Mouse (Mus musculus) heart, adult 18-20 months (tissue): ENCODE measurements around the gene Sh3gl2. TPM values are rescaled to one million over a fixed set of nuclear protein-coding genes. Genes with fewer than 3 reads are reported as not detected.

Source experiments
- DNase-seq, 2 experiments: peaks; one replicate each; pipeline ENCODE4 v3.0.0; 2021 to 2022; ENCODE audit warnings: mixed read lengths in 1 of 2
- total RNA-seq, 2 experiments: library from RNA; stranded (reverse); gene quantifications; 2 replicates each; pipeline ENCODE4 v1.2.3; 2021

The Sh3gl2 gene
- total RNA-seq, 2 experiments from 2014 or later, result 6.2 to 8.5 TPM

- DNase-seq, result no peak
Observed at GRCm38 (mm10) chr4:85420429-85420828, 215.5 kb downstream of the Sh3gl2 start.

- no peak for DNase-seq
Observed at GRCm38 (mm10) chr4:85426211-85426610, 221.3 kb downstream of the Sh3gl2 start.

DNA sequence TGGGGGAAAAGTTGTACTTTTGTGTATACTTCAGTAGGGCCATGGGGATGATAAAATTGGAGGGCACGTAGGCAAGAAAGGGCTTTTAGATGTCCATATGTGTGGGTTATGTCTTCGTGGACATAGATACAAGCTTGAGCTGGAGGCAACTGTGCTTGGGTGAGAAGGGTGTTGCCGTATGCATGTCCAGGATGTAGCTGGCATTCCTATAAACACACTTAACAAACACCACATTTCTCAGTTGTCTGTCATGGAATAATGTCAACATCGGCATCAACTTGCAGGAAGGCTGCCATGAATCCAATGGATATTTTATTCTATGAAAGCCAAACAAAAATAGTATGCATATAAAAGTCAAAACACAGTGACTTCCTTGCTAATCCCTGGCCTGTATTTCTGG is 227.9 kb downstream of the Sh3gl2 start:
- no peak for DNase-seq

- peak in 1 of 2 experiments; percentile 9 for DNase-seq
Observed at GRCm38 (mm10) chr4:85434734-85435133, 229.8 kb downstream of the Sh3gl2 start.

DNA sequence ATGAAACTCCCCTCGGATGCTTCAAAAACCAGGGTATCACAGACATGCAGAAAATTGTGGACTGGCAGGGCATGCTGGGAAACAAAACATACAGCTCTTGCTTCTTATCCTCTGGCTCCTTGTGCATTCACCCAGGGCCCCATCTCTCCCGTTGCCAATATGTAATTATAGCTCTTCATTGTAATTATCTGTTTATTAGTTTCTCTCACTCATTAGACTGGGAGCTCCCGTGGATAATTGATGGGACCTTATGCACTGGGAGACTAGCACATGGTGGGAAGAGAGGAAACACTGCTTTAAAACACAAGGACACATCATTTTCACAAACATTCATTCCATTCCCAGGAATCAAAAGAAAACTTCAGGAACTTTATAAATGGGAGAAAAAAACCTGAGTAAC is 233.9 kb downstream of the Sh3gl2 start:
- DNase-seq, result no peak

- DNase-seq, result no peak
Observed at GRCm38 (mm10) chr4:85483586-85483985, 278.7 kb downstream of the Sh3gl2 start.

GRCm38 (mm10) chr4:85486316-85486946 is 281.5 kb downstream of the Sh3gl2 start:
- no peak for DNase-seq

- no peak for DNase-seq
Observed at GRCm38 (mm10) chr4:85505718-85506117, 300.8 kb downstream of the Sh3gl2 start.

DNA sequence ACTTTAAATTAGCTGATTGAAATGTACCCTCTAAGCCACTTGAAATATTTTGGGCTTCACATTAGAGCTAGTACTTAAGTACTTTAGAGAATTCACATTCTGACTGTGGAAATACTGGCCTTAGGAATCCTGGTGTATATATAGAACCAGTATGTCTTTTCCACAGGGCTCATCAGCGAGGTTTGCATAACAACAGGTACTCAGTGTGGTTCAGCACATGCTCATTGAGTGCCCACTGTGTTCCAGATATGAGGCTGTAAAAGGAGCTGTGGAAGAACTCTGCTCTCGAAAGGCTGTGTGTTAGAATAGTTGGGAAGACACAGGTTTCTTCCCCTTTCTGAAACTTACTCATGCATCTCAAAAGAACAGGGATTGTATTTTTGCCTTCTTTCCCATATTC is 302.1 kb downstream of the Sh3gl2 start:
- DNase-seq, result no peak

- DNase-seq, result no peak
Observed at GRCm38 (mm10) chr4:85507491-85507890, 302.6 kb downstream of the Sh3gl2 start.

GRCm38 (mm10) chr4:85513288-85513687 is 308.4 kb downstream of the Sh3gl2 start:
- peak; percentile 55 to 59 for DNase-seq

- DNase-seq, result peak in 1 of 2 experiments; percentile 1
Observed at GRCm38 (mm10) chr4:85513792-85514191, 308.9 kb downstream of the Sh3gl2 start, which contains the start of gene Adamtsl1. TSS of gene Adamtsl1 (plus strand) at chr4:85514172.

DNA sequence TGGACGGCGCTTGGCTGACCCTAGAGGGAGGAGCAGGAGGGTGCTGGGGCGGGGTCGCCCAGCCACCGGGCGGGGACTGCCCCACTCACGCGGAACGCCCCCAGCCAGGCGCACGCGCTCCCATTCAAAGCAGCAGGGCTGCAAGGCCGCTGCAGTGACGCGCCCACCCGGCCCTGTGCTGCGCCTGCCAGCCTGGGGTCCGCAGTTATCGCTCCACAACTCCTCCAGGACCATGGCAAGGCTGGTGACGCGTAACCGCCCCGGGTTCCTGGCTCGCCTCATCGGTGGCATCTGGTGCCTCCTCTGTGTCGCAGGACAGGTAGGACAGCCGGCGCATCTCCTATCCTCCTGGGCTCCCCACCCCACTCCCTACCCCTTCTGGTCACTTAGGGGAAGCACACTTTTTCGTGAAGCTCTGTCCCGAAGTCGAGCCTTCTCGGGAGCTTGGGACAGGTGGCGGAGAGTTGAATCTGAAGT is 309.3 kb downstream of the Sh3gl2 start:
- DNase-seq, result peak; percentile 7 to 14

GRCm38 (mm10) chr4:85526966-85527566 is 322.1 kb downstream of the Sh3gl2 start:
- DNase-seq, result no peak

- no peak for DNase-seq
Observed at GRCm38 (mm10) chr4:85529852-85530251, 324.9 kb downstream of the Sh3gl2 start.

GRCm38 (mm10) chr4:85539677-85540076 is 334.8 kb downstream of the Sh3gl2 start:
- no peak for DNase-seq

DNA sequence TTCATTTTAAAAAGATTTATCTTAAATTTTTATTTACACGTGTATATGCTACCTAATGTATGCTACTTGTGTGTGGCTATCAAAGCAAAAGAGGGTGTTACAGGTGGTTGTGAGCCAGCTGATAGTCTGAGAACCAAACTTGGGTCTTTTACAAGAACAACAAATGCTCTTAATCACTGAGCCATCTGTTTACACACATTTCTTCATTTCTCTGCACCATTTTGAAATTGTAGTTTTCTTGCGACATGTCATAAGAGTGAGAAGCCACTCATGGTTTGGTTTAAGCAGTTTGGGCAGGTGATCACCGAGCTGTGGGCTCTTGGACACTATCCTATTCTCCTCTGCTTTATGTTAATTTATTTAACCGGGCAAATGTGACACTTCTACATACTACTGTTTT is 338.3 kb downstream of the Sh3gl2 start:
- no peak for DNase-seq

DNA sequence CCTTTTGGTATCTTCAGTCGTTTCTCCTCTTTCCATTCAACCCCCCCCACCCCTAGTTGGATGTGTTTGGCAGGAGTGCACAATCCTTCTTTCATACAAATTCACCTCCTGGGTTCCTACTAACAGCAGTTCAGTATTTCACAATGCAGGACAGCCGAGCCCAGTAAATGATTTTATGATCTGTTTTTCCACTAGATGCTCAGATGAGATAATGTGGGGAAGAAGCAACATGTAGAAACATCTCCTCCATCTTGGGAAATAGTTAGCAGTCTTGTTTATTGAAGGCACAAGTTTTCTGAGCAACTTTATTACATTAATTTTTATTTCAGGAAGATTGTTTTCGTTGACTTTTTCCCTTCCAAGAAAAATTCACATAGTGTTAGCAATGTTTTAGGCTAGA is 349.8 kb downstream of the Sh3gl2 start:
- DNase-seq, result no peak

GRCm38 (mm10) chr4:85559753-85560152 is 354.8 kb downstream of the Sh3gl2 start:
- DNase-seq, result peak in 1 of 2 experiments; percentile 1

GRCm38 (mm10) chr4:85585426-85585825 is 380.5 kb downstream of the Sh3gl2 start:
- no peak for DNase-seq

GRCm38 (mm10) chr4:85588928-85589327 is 384.0 kb downstream of the Sh3gl2 start:
- no peak for DNase-seq

- peak in 1 of 2 experiments; percentile 6 for DNase-seq
Observed at GRCm38 (mm10) chr4:85591037-85591436, 386.1 kb downstream of the Sh3gl2 start.

DNA sequence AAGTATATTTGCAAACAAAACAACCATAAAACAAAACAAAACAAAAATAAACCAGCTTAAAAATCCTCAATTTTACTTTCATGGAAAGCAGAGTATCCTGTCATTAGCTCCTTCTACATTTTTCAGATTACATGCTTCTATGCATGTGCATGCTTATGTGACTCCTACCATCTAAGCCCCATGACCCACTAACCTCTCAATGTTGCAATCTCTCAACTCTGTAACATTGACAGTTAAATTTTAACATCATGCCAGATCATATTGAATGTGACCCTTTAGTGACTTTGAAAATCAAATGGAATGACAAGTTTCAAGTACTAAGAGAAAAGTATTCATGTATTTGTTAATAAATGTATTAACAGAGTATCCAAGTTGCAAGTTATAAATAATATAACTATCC is 389.2 kb downstream of the Sh3gl2 start:
- DNase-seq, result no peak

- DNase-seq, result no peak
Observed at GRCm38 (mm10) chr4:85613331-85613730, 408.4 kb downstream of the Sh3gl2 start.
